Mouse (Mus musculus): Measurements from ENCODE around the gene Snx19.

Snx19 gene

GRCm38 (mm10) chr9:30485161-30485560 is 58.3 kb downstream of the Snx19 start:
- no peak for DNase-seq

GRCm38 (mm10) chr9:30488384-30488783 is 61.5 kb downstream of the Snx19 start:
- DNase-seq, result peak; percentile 4

- peak; percentile 51 for DNase-seq
Observed at GRCm38 (mm10) chr9:30494446-30494845, 67.5 kb downstream of the Snx19 start.

GRCm38 (mm10) chr9:30508966-30509365 is 82.1 kb downstream of the Snx19 start:
- DNase-seq, result peak; percentile 97

GRCm38 (mm10) chr9:30515953-30516352 is 89.0 kb downstream of the Snx19 start:
- peak; percentile 29 for DNase-seq

All from heart, adult 11 months (tissue).